Mouse (Mus musculus): ENCODE data around the gene Cox11.

Cox11 gene

GRCm38 (mm10) chr11:90637440-90638311 lies at the start of gene Cox11, which contains the start of gene Stxbp4:
Gene Cox11, plus strand, starts transcription at chr11:90638173.
Gene Stxbp4, minus strand, starts transcription at chr11:90638084.
- peak; percentile 91 for DNase-seq

DNA sequence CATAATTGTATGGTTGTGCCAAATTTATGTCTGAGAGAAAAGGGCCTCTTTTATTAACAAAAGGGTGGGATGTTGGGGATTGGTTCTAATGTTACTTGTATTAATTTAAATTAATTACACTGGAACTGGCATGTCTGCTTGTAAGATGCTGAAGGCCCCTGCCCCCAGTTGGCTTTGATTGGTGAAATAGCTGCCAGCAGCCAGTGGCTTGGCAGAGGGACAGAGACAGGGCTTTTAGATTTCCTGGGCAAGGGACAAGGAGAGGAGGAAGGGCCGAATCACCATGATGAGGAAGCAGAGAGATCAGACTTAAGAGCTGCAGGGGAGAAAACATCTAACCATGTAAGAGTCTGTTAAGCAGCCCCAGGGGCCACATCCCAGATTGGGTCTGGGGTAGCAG lies 47.0 kb upstream of the Cox11 start:
- DNase-seq = no peak

- DNase-seq = no peak
These were observed 42.1 kb upstream of the Cox11 start for GRCm38 (mm10) chr11:90595826-90596225.

DNA sequence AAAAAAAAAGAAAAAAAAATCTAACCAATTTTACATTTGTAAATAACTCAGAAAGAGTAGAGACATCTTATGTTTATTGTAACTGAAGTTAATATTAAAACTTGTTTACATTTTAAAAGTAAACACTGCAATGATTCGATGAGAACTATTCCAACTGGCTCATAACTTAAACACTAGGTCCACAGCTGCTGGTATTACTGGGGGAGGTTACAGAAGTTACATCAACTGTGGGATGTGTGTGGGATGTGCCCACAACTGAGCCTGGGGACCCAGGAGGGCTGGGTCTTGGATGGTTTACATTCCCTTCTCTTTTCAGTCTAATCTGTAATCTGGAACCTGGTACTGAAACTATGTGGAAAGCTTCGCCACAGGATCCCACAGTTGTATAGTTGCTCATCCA lies 34.9 kb upstream of the Cox11 start:
- no peak for DNase-seq

DNA sequence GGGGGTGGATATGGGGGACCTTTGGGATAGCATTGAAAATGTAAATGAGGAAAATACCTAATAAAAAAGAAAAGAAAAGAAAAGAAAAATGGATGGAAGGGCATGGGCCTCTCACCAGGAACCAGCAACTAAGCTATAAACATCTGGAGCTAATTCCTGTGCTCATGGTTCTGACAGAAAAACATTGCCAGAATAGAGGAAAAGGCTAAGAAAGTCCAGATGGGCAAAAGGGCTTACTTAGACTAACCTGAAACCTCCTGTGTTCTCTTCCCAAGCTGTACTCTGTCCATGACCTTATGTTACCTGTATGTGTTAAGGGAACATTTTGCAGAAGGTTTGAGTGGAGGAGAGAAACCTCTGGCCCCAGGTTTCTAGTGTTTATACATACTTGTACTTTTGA lies 25.9 kb upstream of the Cox11 start:
- DNase-seq = no peak

DNA sequence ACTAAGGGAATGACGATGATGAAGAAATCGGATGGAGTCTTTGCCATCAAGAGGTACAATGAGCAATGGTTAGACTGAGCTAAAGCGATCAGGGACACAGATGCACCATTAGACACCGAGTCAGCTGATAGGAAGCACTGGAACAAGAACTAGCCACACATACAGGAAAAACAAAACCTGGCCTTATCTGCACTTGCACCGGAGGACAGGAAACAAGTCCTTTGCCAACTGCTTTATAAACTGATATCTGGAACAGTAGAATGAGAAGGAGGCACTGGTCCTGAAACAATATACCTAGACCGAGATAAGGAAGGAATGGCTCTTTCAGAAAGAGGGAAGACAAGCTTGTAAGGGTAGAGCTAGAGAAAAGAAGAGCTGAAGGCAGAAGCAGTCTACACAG lies 23.2 kb upstream of the Cox11 start:
- no peak for DNase-seq

DNA sequence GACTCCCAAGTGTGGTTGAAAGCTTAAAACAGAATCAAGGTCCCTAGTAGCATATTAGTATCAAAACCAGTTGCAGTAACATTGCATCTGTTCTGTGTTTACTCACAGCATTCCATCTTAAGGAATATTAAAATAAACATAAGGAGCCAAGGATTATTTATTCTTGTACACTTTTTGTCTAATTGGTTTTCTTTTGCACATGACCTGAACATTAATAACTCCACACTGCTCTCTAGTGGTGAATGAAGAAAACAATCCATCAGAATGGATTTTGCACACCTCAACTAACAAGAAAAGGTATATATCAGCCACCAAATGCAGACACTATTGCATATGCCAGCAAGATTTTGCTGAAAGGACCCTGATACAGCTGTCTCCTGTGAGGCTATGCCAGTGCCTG lies 21.5 kb upstream of the Cox11 start:
- DNase-seq = no peak

DNA sequence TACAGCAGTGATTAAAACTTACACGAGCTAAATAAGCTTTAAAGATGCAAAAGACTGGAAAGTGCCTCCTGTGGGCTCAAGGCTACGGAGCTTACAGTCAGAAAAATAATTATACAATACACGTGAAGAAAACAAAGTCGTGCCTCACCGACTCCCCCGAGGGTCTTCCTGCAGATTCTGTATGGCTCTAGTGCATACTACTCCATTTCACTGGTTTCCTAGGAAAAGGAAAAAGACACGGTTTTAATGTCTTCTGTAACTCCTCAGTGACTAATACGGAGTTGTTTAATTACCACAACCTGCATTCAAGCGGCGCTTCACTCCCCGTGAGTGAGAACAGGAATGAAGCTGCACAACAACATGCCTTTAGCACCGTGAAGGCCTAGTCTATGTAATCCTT lies 15.9 kb upstream of the Cox11 start:
- no peak for DNase-seq

DNA sequence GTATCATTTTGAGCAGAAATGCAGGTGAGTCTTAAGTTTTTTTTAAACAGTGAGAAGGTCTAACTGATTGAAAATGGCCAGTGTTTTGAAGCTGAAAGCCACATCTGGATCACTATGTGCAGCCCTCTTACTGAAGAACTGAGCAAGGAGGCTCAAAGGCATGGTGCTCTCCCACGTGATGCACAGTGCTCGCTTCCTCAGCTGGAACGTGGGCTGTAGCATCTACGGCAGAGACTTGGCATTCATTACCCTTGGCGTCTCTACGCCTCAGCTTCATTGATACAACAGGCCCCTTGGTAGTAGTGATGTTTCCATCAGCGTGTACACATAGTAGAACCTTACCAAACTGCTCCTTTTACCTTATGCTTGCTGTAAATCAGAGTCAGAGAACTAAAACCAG lies 15.5 kb upstream of the Cox11 start:
- DNase-seq = no peak

- DNase-seq = peak; percentile 21
These were observed 14.5 kb upstream of the Cox11 start for GRCm38 (mm10) chr11:90623477-90623876.

- DNase-seq = no peak
These were observed 12.8 kb upstream of the Cox11 start for GRCm38 (mm10) chr11:90625174-90625573.

DNA sequence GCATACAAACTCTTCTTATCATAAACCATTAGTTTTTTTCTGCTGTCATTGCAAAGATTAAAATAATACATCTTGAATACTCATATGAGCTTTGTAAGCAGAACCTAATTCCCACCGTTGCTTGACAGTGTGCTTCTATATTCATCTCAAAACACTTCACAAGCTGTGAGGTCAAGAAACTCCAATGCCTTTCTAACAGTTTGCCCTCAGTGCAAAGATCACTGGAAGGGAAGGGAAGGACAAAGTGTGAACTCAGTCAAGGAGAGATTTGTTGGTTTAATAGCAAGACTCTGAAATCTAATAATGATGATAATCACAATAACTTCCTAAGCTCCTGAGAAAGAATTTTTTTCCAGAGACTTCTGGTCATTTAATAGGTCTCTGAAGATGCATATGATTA lies 10.2 kb upstream of the Cox11 start:
- DNase-seq = no peak

GRCm38 (mm10) chr11:90632480-90632879 lies 5.5 kb upstream of the Cox11 start:
- DNase-seq = no peak

DNA sequence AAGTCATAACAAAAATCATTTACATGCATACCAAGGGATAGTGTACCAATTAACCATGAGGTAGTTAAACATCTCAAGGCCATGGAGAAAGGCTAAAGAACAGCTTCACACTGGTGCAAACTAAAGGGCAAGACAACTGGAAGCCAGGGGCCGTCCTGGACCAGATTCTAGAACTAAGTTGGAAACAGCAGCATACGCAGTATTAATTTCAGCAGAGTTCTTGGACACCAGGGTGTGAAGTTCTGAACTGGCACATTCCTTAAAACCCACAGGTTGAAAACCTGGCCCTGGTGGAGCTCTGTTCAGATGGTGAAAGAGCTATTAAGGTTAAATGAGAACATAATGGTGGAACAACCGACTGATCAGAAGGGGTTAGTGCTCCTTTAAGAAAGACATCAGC lies 3.3 kb upstream of the Cox11 start:
- no peak for DNase-seq

DNA sequence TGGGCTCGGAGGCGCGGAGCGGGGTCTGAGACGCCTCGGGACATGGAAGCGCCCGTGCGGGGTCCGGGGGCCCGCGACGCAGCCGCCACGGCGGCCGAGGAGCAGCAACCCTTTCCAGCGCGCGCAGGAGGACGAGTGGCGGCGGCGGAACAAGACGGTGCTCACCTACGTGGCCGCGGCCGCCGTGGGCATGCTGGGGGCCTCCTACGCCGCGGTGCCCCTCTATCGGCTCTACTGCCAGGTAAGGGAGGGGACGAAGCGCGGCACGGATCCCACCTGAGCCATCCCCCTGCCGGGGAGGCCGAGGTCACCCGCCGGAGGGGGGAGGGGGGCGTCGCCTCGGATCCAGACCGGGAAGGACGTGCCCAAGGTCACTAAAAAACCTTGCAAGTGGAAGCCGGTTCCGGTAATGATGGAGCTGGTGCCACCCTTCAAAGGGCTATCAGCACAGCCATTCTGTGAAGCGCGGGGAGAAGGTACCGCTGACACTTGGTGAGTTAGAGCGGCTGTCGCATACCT lies 398 bp downstream of the Cox11 start:
- no peak for DNase-seq

- no peak for DNase-seq
These were observed 11.8 kb downstream of the Cox11 start for GRCm38 (mm10) chr11:90649777-90650176.

DNA sequence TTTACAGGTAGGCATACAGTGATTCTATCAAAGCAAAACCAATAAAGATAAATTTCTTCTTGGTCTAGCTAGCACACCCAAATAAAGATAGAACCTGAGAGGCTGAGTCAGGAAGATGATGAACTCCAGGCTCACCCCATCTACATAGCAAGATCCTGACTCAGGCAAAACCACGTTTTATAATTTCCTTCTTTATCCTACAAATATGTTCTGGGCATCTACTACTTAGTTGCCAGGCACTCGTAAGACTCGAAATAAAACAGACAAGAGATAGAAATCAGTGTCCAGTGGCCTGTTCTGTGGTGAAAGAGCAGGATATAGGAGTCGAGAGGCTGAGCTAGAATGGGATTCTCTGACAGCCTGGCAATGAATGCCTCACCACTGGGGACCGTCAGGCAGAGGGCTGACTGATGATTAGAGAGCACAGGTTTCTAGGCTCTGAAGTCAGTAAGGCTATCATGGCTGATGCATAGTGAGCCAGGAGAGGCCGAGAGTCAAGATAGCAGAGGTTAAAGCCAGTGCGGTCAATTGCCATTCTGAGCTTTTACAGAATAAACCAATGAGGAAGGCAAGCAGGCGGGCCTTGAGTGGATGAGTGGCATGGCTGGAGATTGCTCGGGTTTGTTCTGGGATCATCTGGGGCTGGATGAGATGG lies 12.4 kb downstream of the Cox11 start:
- DNase-seq = no peak

DNA sequence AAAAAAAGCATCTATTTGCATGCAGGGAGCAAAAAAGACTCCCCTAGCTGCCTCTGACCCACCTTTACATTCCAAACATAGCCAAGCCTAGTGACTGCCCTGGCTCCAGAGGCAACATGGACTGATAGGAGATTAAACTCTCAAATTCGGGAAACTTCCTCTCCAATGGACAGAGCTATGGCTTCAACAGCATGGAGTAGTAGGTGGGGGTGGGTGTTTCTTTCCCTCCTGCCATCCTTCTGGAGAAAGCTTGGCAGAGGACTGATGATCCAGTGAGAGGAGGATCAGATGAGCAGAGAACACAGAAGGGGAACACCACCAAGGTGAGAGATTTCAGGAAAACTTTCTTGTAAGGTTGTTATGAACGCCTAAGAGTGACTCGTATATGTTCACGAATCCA lies 14.6 kb downstream of the Cox11 start:
- no peak for DNase-seq

GRCm38 (mm10) chr11:90657527-90657926 lies 19.6 kb downstream of the Cox11 start:
- DNase-seq = no peak

GRCm38 (mm10) chr11:90660662-90661061 lies 22.7 kb downstream of the Cox11 start:
- DNase-seq = no peak

DNA sequence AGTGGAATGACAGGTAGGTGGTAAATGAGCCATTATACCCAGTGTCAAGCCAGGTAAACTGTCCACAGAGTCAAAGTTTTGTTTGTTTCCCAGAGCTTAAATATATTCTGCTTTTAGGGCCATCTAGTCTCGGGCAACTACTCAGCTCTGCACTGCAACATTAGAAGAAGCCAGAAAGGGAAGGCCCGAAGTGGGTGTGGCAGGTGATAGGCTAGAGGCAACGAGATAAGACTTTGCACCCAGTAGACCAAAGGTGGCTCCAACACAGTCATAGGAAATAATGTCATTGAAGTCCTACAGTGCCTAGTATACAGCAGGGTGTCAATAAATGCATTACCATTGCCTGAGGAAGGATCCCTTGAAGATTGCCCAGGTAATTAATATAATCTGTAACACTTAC lies 25.1 kb downstream of the Cox11 start:
- no peak for DNase-seq

DNA sequence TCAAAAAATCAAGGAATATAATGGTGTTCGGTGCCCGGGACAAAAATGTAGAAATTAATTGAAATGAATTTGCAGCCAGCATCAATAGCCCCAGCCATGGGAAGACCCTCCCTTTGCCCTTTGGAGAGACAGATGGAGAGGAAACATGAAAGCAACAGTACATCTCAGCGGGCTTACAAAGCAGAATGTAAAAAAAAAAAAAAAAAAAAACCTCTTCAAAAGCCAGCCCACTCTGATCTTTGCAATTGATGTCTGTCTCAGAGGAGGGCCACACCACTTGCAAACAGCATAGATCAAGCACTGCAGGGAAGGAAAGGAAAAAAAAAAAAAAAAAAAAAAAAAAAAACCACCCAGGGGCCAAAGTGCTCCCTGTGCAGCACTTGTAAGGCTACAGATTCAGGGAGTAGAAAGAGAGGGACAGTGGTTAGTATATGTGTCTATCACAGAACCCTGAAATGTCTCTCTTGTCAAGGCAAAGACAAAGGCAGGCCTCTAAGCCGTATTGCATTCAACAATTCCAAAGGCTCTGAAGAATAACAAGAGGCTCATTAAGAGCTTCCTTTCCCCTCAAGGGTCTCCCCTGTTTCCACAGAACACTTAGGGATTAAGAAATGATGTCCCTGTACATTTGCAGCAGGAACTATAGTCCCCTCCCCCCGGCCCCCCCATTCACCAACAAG lies 25.8 kb downstream of the Cox11 start:
- DNase-seq = no peak

DNA sequence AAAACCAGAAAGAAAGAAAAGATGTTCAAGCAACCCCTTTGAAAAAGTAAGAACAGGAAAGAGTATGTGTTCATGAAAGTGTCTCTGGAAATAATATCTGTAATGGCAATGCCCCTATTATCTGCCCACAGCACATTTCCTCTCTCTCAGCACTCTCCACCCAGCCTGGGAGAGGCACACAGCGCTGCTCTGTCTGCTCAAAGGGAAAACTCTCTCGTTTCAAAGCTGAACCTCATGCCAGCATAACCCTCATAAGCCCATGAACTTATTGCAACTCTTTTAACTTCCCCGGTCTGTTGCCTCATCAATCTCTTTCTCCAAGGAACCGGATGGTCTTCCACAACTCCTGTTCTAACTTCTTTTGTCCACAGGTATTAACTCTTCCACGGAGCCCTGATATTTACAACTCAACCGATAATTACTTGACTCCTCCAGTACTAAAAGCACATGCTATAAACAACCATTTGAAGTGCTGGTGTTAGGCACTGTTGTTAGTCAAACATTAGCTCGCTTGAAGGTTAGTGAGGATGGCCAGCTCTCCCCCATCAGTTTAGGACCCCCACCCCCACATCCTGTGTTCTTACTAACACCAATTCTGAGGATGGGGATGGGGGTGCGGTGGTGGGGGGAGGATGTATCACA lies 26.5 kb downstream of the Cox11 start:
- DNase-seq = no peak
